Mouse (Mus musculus): ENCODE results near the gene Degs1.

DNA sequence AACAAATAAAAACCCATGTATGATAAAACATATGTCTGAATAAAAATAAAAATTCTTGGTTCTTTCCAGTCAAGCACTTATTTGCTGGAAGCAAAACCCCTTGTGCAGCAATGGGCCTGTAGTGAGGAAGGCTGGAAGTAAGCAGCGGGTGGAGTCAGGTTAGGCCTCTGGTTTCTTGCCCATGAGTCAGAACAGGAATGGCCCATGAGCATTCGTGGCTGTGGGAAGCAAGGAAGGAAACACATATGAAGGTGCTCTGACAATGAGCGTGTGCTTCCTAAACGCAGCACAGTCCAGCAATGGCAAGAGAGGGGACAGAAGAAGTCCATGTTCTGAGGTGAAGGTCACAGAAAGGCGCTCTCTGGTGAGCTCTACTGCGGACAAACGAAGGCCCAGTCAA, 41.9 kb upstream of the Degs1 start:
- TF ChIP-seq GATA1 (IDR thresholded peaks at IDR 0.05; ENCODE audit: low read length) (no peak), TAL1 (IDR thresholded peaks at IDR 0.05; ENCODE audit: low read length) (no peak)
